Mouse (Mus musculus) forebrain, embryonic 14.5 days (tissue): ENCODE results near the gene Klk1b5. TPM values are rescaled to one million over a fixed set of nuclear protein-coding genes. Genes with fewer than 3 reads are reported as not detected.
"Not testable (repeated sequence)": the region's sequence is repeated elsewhere in the genome, so short reads cannot be mapped to it uniquely, and the experiment has no call there.

Experiments used
- ATAC-seq: fragments of 200-750 bp; cut with Nextera tagmentation; 2 replicates; pipeline ENCODE4 v1.8.0; 2017; ENCODE audit warnings: mild to moderate bottlenecking, moderate library complexity
- DNase-seq: peaks from one replicate; pipeline ENCODE4 v3.0.0-alpha.2; 2015; ENCODE audit warnings: low spot score
- H3K27ac ChIP-seq: fragments of 300-500 bp; sonication (generic); 2 replicates; pipeline ENCODE4 v1.5.1; 2014; ENCODE audit warnings: low read depth, mild to moderate bottlenecking, control low read depth, low read length, moderate library complexity
- H3K27me3 ChIP-seq: fragments of 300-500 bp; sonication (generic); replicated peaks from 2 replicates; pipeline ENCODE4 v1.6.1; 2014; ENCODE audit warnings: low read length, control low read depth, mixed read lengths; ENCODE audit not compliant: control insufficient read depth, insufficient read depth
- H3K36me3 ChIP-seq: fragments of 300-500 bp; sonication (generic); 2 replicates; pipeline ENCODE4 v1.6.1; 2014; ENCODE audit warnings: low read length, control low read depth; ENCODE audit not compliant: control insufficient read depth, insufficient read depth
- H3K4me1 ChIP-seq: fragments of 300-500 bp; sonication (generic); 2 replicates; pipeline ENCODE4 v1.6.1; 2014; ENCODE audit warnings: antibody characterized with exemption, low read length, control low read depth; ENCODE audit not compliant: control insufficient read depth, insufficient read depth
- H3K4me2 ChIP-seq: fragments of 300-500 bp; sonication (generic); 2 replicates; pipeline ENCODE4 v1.6.1; 2014; ENCODE audit warnings: mild to moderate bottlenecking, control low read depth, low read length
- H3K4me3 ChIP-seq: fragments of 300-500 bp; sonication (generic); 2 replicates; pipeline ENCODE4 v1.5.1; 2014; ENCODE audit warnings: low read depth, low read length, control low read depth
- H3K9ac ChIP-seq: fragments of 300-500 bp; sonication (generic); 2 replicates; pipeline ENCODE4 v1.6.1; 2014; ENCODE audit warnings: mild to moderate bottlenecking, low read length, control low read depth, moderate library complexity
- H3K9me3 ChIP-seq: fragments of 300-500 bp; sonication (generic); replicated peaks from 2 replicates; pipeline ENCODE4 v1.6.1; 2016; ENCODE audit warnings: low read length, control low read depth, mixed read lengths; ENCODE audit not compliant: control insufficient read depth
- WGBS: fragments of 180-500 bp; shearing (Covaris S2); extraction: QIAGEN DNeasy Blood & Tissue Kit; methylation state at CpG from one replicate; pipeline ENCODE4 v1.1.7; 2014; 5-methylcytosine and 5-hydroxymethylcytosine counted together
- polyA plus RNA-seq: library from polyadenylated mRNA; unstranded; fragments of >200 nt; fragmentation: Nextera tagmentation; extraction: Ambion mirVana; gene quantifications from 2 replicates; pipeline ENCODE4 v1.2.1, GENCODE M21; 2014

Gene Klk1b5
- polyA plus RNA-seq = not detected in 2 replicates

DNA sequence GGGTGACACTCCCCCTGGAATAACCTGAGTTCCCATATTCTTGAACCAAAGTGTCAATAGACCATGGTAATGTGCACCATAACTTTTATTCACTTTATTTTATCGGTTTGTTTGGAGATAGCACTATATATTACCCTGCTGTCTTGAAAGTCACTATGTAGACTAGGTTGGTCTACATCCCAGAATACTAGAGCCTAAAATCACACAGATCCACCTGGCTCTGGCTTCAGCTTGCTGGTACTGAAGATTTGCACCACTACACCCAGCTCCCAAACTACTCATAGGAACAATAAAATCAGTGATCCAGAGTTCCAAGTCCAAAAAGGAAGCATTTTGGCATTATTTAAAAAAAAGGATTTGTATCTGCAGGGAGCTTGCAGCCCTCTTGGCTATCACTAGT, at the start of gene Klk1b5:
TSS of gene Klk1b5 (plus strand) at position 301 of the 400 bp plus-strand sequence.
- DNase-seq (no peak), ATAC-seq (no peak)
- Histone ChIP-seq H3K27me3 (no peaks in the 10 kb centered on the region), H3K4me1 (no peaks in the 10 kb centered on the region), H3K4me3 (no peak within 1 kb of the TSS), H3K9ac (no peak within 1 kb of the TSS), H3K9me3 (no peaks in the 10 kb centered on the region), H3K36me3 (no peaks in the 10 kb centered on the region), H3K4me2 (no peak within 1 kb of the TSS), H3K27ac (no peak within 1 kb of the TSS)
- WGBS = 90% methylated on average over 1 of the region's 1 CpGs

- Histone ChIP-seq H3K9me3 (no peaks in the 10 kb centered on the region), H3K27me3 (no peaks in the 10 kb centered on the region), H3K4me2 (no peak overlapping the region), H3K4me3 (no peak overlapping the region), H3K27ac (no peak overlapping the region), H3K4me1 (no peaks in the 10 kb centered on the region), H3K9ac (no peak overlapping the region), H3K36me3 (no peaks in the 10 kb centered on the region)
- DNase-seq (peak; percentile 6), ATAC-seq (no peak)
- 17% methylated on average over 9 of the region's 9 CpGs for WGBS
These were observed 36.3 kb upstream of the Klk1b5 start for GRCm38 (mm10) chr7:44179299-44180045.

GRCm38 (mm10) chr7:44186516-44186915, 29.2 kb upstream of the Klk1b5 start:
- H3K4me1 ChIP-seq, ATAC-seq, H3K27me3 ChIP-seq, H3K36me3 ChIP-seq, H3K4me2 ChIP-seq, H3K9ac ChIP-seq, H3K27ac ChIP-seq, H3K9me3 ChIP-seq, DNase-seq, H3K4me3 ChIP-seq: not testable (repeated sequence)
- 69% methylated on average over 8 of the region's 8 CpGs for WGBS

DNA sequence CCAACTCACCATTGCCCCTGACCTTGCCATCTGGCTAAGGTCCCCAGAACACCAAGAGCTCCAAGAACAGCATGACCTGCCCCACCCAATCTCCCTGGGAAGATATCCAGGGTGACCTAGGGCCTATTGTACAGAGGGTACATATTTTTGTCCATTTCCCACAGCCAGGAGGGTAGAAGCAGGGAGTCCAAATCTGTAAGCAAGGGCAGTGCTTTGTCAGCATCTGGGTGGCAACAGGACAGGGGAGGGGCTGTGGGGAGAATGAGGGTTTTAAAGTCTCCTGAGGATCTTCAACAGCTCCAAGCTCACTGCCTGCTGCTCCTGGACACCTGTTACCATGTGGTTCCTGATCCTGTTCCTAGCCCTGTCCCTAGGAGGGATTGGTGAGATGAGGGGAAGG, 27.8 kb upstream of the Klk1b5 start, which contains the start of gene Klk1b24:
TSS of gene Klk1b24 (plus strand) at position 301 of the 400 bp plus-strand sequence.
- not testable (repeated sequence) for H3K36me3 ChIP-seq, H3K4me3 ChIP-seq, DNase-seq, H3K27me3 ChIP-seq, H3K27ac ChIP-seq, H3K9me3 ChIP-seq, H3K4me1 ChIP-seq, H3K9ac ChIP-seq, ATAC-seq, H3K4me2 ChIP-seq

- not testable (repeated sequence) for H3K9ac ChIP-seq, H3K36me3 ChIP-seq, H3K4me1 ChIP-seq, H3K27me3 ChIP-seq, DNase-seq, H3K9me3 ChIP-seq, H3K4me3 ChIP-seq, H3K27ac ChIP-seq, H3K4me2 ChIP-seq, ATAC-seq
- 83% methylated on average over 1 of the region's 1 CpGs for WGBS
These were observed 22.3 kb upstream of the Klk1b5 start for GRCm38 (mm10) chr7:44193466-44193865.

DNA sequence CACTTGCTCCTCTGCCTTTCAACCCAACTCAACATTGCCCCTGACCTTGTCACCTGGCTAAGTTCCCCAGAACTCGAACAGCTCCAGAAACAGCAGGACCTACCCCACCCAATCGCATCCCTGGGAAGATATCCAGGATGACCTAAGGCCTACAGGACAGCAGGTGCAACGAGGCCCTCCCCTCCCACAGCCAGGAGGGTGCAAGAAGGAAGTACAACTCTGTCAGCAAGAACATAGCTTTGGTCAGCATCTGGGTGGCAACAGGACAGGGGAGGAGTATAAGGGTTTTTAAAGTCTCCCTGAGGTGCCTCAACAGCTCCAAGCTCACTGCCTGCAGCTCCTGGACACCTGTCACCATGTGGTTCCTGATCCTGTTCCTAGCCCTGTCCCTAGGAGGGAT, 17.9 kb upstream of the Klk1b5 start, which contains the start of gene Klk1b3:
TSS of gene Klk1b3 (plus strand) at position 301 of the 400 bp plus-strand sequence.
- WGBS = 69% methylated on average over 3 of the region's 3 CpGs
- Histone ChIP-seq H3K9ac (no peak within 1 kb of the TSS), H3K4me2 (no peak within 1 kb of the TSS), H3K4me1 (no peaks in the 10 kb centered on the region), H3K4me3 (no peak within 1 kb of the TSS), H3K9me3 (no peaks in the 10 kb centered on the region), H3K36me3 (no peaks in the 10 kb centered on the region), H3K27me3 (no peaks in the 10 kb centered on the region), H3K27ac (no peak within 1 kb of the TSS)
- ATAC-seq = no peak
- DNase-seq = no peak

DNA sequence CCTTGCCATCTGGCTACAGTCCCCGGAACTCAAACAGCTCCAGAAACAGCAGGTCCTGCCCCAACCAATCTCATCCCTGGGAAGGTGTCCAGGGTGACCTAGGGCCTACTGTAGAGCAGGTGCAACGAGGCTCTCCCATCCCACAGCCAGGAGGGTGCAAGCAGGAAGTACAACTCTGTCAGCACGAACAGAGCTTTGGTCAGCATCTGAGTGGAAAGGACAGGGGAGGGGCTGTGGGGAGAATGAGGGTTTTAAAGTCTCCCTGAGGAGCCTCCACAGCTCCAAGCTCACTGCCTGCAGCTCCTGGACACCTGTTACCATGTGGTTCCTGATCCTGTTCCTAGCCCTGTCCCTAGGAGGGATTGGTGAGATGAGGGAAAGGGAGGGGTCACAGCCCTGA, 8.6 kb upstream of the Klk1b5 start, which contains the start of gene Klk1b4:
TSS of gene Klk1b4 (plus strand) at position 301 of the 400 bp plus-strand sequence.
- not testable (repeated sequence) for H3K9ac ChIP-seq, H3K4me2 ChIP-seq, ATAC-seq, H3K36me3 ChIP-seq, H3K27me3 ChIP-seq, H3K4me1 ChIP-seq, H3K4me3 ChIP-seq, H3K9me3 ChIP-seq, H3K27ac ChIP-seq, DNase-seq
- WGBS = 62% methylated on average over 3 of the region's 3 CpGs

DNA sequence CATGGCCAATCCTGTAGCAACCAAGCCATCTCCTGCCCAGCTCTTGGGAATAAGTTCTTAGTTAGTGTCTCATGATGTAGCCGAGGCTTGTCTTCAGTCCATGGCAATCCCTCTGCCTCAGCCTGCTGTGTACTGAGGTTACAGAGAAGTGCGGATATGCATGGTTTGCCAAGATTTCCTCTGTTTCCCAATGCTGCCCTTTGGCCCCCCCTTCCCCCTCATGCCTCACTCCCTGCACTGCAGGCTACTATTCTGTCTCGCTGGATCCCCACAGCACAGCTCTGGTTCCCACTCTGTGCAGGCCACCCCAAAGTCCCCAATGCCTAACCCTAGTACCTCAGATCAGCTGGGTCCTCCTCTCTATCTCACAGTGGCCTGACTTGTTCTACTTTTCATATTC, 7.4 kb upstream of the Klk1b5 start:
- ATAC-seq (no peak), DNase-seq (no peak)
- no peak overlapping the region for H3K27ac ChIP-seq
- H3K27me3 ChIP-seq = no peaks in the 10 kb centered on the region
- no peak overlapping the region for H3K9ac ChIP-seq
- H3K36me3 ChIP-seq = no peaks in the 10 kb centered on the region
- no peak overlapping the region for H3K4me2 ChIP-seq
- no peaks in the 10 kb centered on the region for H3K9me3 ChIP-seq
- no peak overlapping the region for H3K4me3 ChIP-seq
- WGBS = 88% methylated on average over 3 of the region's 3 CpGs
- H3K4me1 ChIP-seq = no peaks in the 10 kb centered on the region

GRCm38 (mm10) chr7:44221601-44222000, 5.9 kb downstream of the Klk1b5 start:
- H3K4me1 ChIP-seq, H3K4me3 ChIP-seq, H3K27ac ChIP-seq, H3K4me2 ChIP-seq, H3K36me3 ChIP-seq, H3K9ac ChIP-seq, H3K27me3 ChIP-seq, DNase-seq, ATAC-seq, H3K9me3 ChIP-seq: not testable (repeated sequence)
- 73% methylated on average over 8 of the region's 10 CpGs for WGBS
